Mouse (Mus musculus): Measurements from ENCODE around the gene Clcnka. TPM values are rescaled to one million over a fixed set of nuclear protein-coding genes. Genes with fewer than 3 reads are reported as not detected.

The Clcnka gene
- total and polyA plus RNA-seq, 3 experiments, result not detected

- Histone ChIP-seq H3K9ac (ENCODE audit: control insufficient read depth, low read depth, low read length, poor library complexity, severe bottlenecking) (no peak overlapping the region), H3K79me2 (ENCODE audit: control insufficient read depth, insufficient read depth, low read length, poor library complexity) (no peaks in the 10 kb centered on the region), H3K4me3 (ENCODE audit: control insufficient read depth in 1 of 2, insufficient read depth in 1 of 2, low read depth in 2 of 2, low read length in 2 of 2) (no peak overlapping the region), H3K4me1 (ENCODE audit: control insufficient read depth in 1 of 2, insufficient read depth in 2 of 2, low read length in 2 of 2) (no peaks in the 10 kb centered on the region), H3K9me3 (replicated peaks; ENCODE audit: insufficient read depth, low read length) (no peaks in the 10 kb centered on the region), H3K36me3 (ENCODE audit: control insufficient read depth in 1 of 2, insufficient read depth in 2 of 2, low read length in 2 of 2) (no peaks in the 10 kb centered on the region), H3K27me3 (ENCODE audit: control insufficient read depth in 1 of 2, insufficient read depth in 2 of 2, low read length in 2 of 2) (peaks cover 0 to 4% of the 10 kb centered on the region in 2 experiments; a peak in 3 of 4 replicates), H3K27ac (ENCODE audit: control insufficient read depth, low read depth, low read length) (no peak overlapping the region)
- TF ChIP-seq MXI1 (IDR thresholded peaks at IDR 0.05; ENCODE audit: low read depth, low read length), result no peak
- no peak for TF ChIP-seq ZKSCAN1 (IDR thresholded peaks at IDR 0.05; ENCODE audit: low read depth, low read length)
- TF ChIP-seq POLR2AphosphoS2 (IDR thresholded peaks at IDR 0.05; ENCODE audit: low read length), result no peak
- TF ChIP-seq MYB (IDR thresholded peaks at IDR 0.05; ENCODE audit: low read depth, low read length), result no peak
- no peak for TF ChIP-seq NRF1 (IDR thresholded peaks at IDR 0.05; ENCODE audit: insufficient read depth, low read depth, low read length, poor library complexity, severe bottlenecking)
- no peak for TF ChIP-seq ETS1 (IDR thresholded peaks at IDR 0.05; ENCODE audit: low read depth, low read length)
- no peak for TF ChIP-seq MAX (IDR thresholded peaks at IDR 0.05; ENCODE audit: low read length)
- TF ChIP-seq USF1 (IDR thresholded peaks at IDR 0.05; ENCODE audit: low read depth, low read length), result no peak
- TF ChIP-seq SMC3 (IDR thresholded peaks at IDR 0.05; ENCODE audit: low read depth, low read length), result no peak
- TF ChIP-seq TBP (IDR thresholded peaks at IDR 0.05; ENCODE audit: low read depth, low read length), result no peak
- TF ChIP-seq TAL1 (IDR thresholded peaks at IDR 0.05; ENCODE audit: low read length), result no peak
- no peak for TF ChIP-seq CHD2 (IDR thresholded peaks at IDR 0.05; ENCODE audit: low read length)
- TF ChIP-seq ELF1 (IDR thresholded peaks at IDR 0.05; ENCODE audit: low read depth, low read length), result no peak
- TF ChIP-seq BHLHE40 (IDR thresholded peaks at IDR 0.05; ENCODE audit: borderline replicate concordance, low read depth, low read length), result no peak
- TF ChIP-seq GATA1 (IDR thresholded peaks at IDR 0.05; ENCODE audit: low read depth, low read length), result no peak
- no peak for TF ChIP-seq UBTF (IDR thresholded peaks at IDR 0.05; ENCODE audit: borderline replicate concordance, insufficient read depth, low read depth, low read length)
- TF ChIP-seq MEF2A (IDR thresholded peaks at IDR 0.05; ENCODE audit: extremely low read depth, insufficient replicate concordance, low read depth, low read length, poor library complexity, severe bottlenecking), result no peak
- DNase-seq (ENCODE audit: low read depth, low spot score), result no peak
Measured at GRCm38 (mm10) chr4:141389366-141390150, 9.0 kb downstream of the Clcnka start.

GRCm38 (mm10) chr4:141387933-141388332 is 10.6 kb downstream of the Clcnka start:
- H3K4me3 ChIP-seq (ENCODE audit: control insufficient read depth in 1 of 2, insufficient read depth in 1 of 2, low read depth in 2 of 2, low read length in 2 of 2), result no peak overlapping the region
- H3K79me2 ChIP-seq (ENCODE audit: control insufficient read depth, insufficient read depth, low read length, poor library complexity), result no peaks in the 10 kb centered on the region
- H3K27me3 ChIP-seq (ENCODE audit: control insufficient read depth in 1 of 2, insufficient read depth in 2 of 2, low read length in 2 of 2), result peaks cover 0 to 4% of the 10 kb centered on the region in 2 experiments; a peak in 3 of 4 replicates
- H3K9me3 ChIP-seq (replicated peaks; ENCODE audit: insufficient read depth, low read length), result no peaks in the 10 kb centered on the region
- TF ChIP-seq ELF1 (IDR thresholded peaks at IDR 0.05; ENCODE audit: low read depth, low read length), result no peak
- H3K27ac ChIP-seq (ENCODE audit: control insufficient read depth, low read depth, low read length), result no peak overlapping the region
- H3K9ac ChIP-seq (ENCODE audit: control insufficient read depth, low read depth, low read length, poor library complexity, severe bottlenecking), result no peak overlapping the region
- no peaks in the 10 kb centered on the region for H3K36me3 ChIP-seq (ENCODE audit: control insufficient read depth in 1 of 2, insufficient read depth in 2 of 2, low read length in 2 of 2)
- DNase-seq (ENCODE audit: low read depth, low spot score), result no peak
- no peaks in the 10 kb centered on the region for H3K4me1 ChIP-seq (ENCODE audit: control insufficient read depth in 1 of 2, insufficient read depth in 2 of 2, low read length in 2 of 2)

Measured in MEL (cell line).